Mouse (Mus musculus) midbrain, postnatal 0 days (tissue): ENCODE data around the gene Hsp90aa1. TPM values are rescaled to one million over a fixed set of nuclear protein-coding genes. Genes with fewer than 3 reads are reported as not detected.

Source experiments
- ATAC-seq: fragments of 200-750 bp; cut with Nextera tagmentation; 2 replicates; pipeline ENCODE4 v1.8.0; 2017; ENCODE audit warnings: moderate number of reproducible peaks, mild to moderate bottlenecking, moderate TSS enrichment, moderate library complexity; ENCODE audit not compliant: low FRiP score
- DNase-seq: peaks from one replicate; pipeline ENCODE4 v3.0.0-alpha.2; 2015; ENCODE audit warnings: low spot score
- H3K27ac ChIP-seq: fragments of 300-500 bp; sonication (generic); 2 replicates; pipeline ENCODE4 v1.5.1; 2014; ENCODE audit warnings: low read depth, mild to moderate bottlenecking, low read length, mixed read lengths
- H3K27me3 ChIP-seq: fragments of 300-500 bp; sonication (generic); 2 replicates; pipeline ENCODE4 v1.6.1; 2014; ENCODE audit warnings: low read length, control low read depth, mixed read lengths; ENCODE audit not compliant: insufficient read depth
- H3K36me3 ChIP-seq: fragments of 300-500 bp; sonication (generic); 2 replicates; pipeline ENCODE4 v1.6.1; 2014; ENCODE audit warnings: low read length, control low read depth, mixed read lengths; ENCODE audit not compliant: insufficient read depth
- H3K4me1 ChIP-seq: fragments of 300-500 bp; sonication (generic); 2 replicates; pipeline ENCODE4 v1.6.1; 2014; ENCODE audit warnings: mild to moderate bottlenecking, control low read depth, antibody characterized with exemption, low read length, mixed read lengths; ENCODE audit not compliant: insufficient read depth
- H3K4me2 ChIP-seq: fragments of 300-500 bp; sonication (generic); 2 replicates; pipeline ENCODE4 v1.6.1; 2014; ENCODE audit warnings: low read depth, mild to moderate bottlenecking, low read length, mixed read lengths; ENCODE audit not compliant: poor library complexity, severe bottlenecking
- H3K4me3 ChIP-seq: fragments of 300-500 bp; sonication (generic); 2 replicates; pipeline ENCODE4 v1.5.1; 2014; ENCODE audit warnings: low read depth, mild to moderate bottlenecking, low read length, moderate library complexity
- H3K9ac ChIP-seq: fragments of 300-500 bp; sonication (generic); replicated peaks from 2 replicates; pipeline ENCODE4 v1.6.1; 2014; ENCODE audit warnings: mild to moderate bottlenecking, low read length, moderate library complexity, mixed read lengths; ENCODE audit not compliant: poor library complexity, severe bottlenecking
- H3K9me3 ChIP-seq: fragments of 300-500 bp; sonication (generic); 2 replicates; pipeline ENCODE4 v1.6.1; 2016; ENCODE audit warnings: low read length, control low read depth
- CTCF ChIP-seq: IDR thresholded peaks from 2 replicates; pipeline ENCODE4 v1.5.1; 2016; ENCODE audit warnings: antibody characterized with exemption, mild to moderate bottlenecking
- WGBS: fragments of 180-500 bp; shearing (Covaris S2); extraction: QIAGEN DNeasy Blood & Tissue Kit; methylation state at CpG from one replicate; pipeline ENCODE4 v1.1.7; 2014; 5-methylcytosine and 5-hydroxymethylcytosine counted together
- microRNA-seq: library from miRNA; unstranded; fragments of <30 nt; microRNA quantifications from one replicate; pipeline ENCODE4, GENCODE M21; 2016; ENCODE audit warnings: borderline number of aligned reads
- polyA plus RNA-seq: library from polyadenylated mRNA; unstranded; fragments of >200 nt; fragmentation: Nextera tagmentation; extraction: Ambion mirVana; gene quantifications from 2 replicates; pipeline ENCODE4 v1.2.1, GENCODE M21; 2015
- total RNA-seq: library from RNA; depleted of rRNA; stranded (reverse); fragments of >200 nt; gene quantifications from 2 replicates; pipeline ENCODE4 v1.2.3, GENCODE M21; 2014; rRNA removed

Hsp90aa1 gene
- total and polyA plus RNA-seq, 2 experiments from 2014 or later, result 567 to 1,620 TPM

GRCm38 (mm10) chr12:110667466-110668077 is 35.0 kb downstream of the Hsp90aa1 start:
- ATAC-seq (no peak), DNase-seq (no peak)
- 85% methylated on average over 13 of the region's 13 CpGs for WGBS
- Histone ChIP-seq H3K27ac (no peak overlapping the region), H3K9me3 (no peaks in the 10 kb centered on the region), H3K36me3 (peaks cover 76% of the 10 kb centered on the region), H3K4me1 (no peaks in the 10 kb centered on the region), H3K9ac (no peak overlapping the region), H3K27me3 (no peaks in the 10 kb centered on the region), H3K4me3 (no peak overlapping the region), H3K4me2 (no peak overlapping the region)
- no peak for TF ChIP-seq CTCF

GRCm38 (mm10) chr12:110661746-110662145 is 40.8 kb downstream of the Hsp90aa1 start:
- no peak overlapping the region for H3K4me2 ChIP-seq
- no peak overlapping the region for H3K9ac ChIP-seq
- peaks cover 97% of the 10 kb centered on the region for H3K36me3 ChIP-seq
- no peaks in the 10 kb centered on the region for H3K9me3 ChIP-seq
- DNase-seq (no peak), ATAC-seq (no peak)
- no peak overlapping the region for H3K27ac ChIP-seq
- no peaks in the 10 kb centered on the region for H3K27me3 ChIP-seq
- H3K4me3 ChIP-seq, result no peak overlapping the region
- no peak for TF ChIP-seq CTCF
- 94% methylated on average over 14 of the region's 14 CpGs for WGBS
- no peaks in the 10 kb centered on the region for H3K4me1 ChIP-seq

- TF ChIP-seq CTCF, result no peak
- 99% methylated on average over 17 of the region's 17 CpGs for WGBS
- no peak for ATAC-seq
- no peaks in the 10 kb centered on the region for H3K4me1 ChIP-seq
- H3K4me3 ChIP-seq, result no peak overlapping the region
- no peak overlapping the region for H3K27ac ChIP-seq
- H3K9me3 ChIP-seq, result no peaks in the 10 kb centered on the region
- no peak overlapping the region for H3K4me2 ChIP-seq
- no peak overlapping the region for H3K9ac ChIP-seq
- no peaks in the 10 kb centered on the region for H3K27me3 ChIP-seq
- DNase-seq, result no peak
- peaks cover 89% of the 10 kb centered on the region for H3K36me3 ChIP-seq
These were observed 51.1 kb downstream of the Hsp90aa1 start for GRCm38 (mm10) chr12:110651464-110651863.

GRCm38 (mm10) chr12:110650241-110650641 is 52.3 kb downstream of the Hsp90aa1 start:
- no peak overlapping the region for H3K9ac ChIP-seq
- TF ChIP-seq CTCF, result peak; percentile 29; the same call in 1 of the 2 replicates
- peaks cover 84% of the 10 kb centered on the region for H3K36me3 ChIP-seq
- no peak overlapping the region for H3K27ac ChIP-seq
- DNase-seq (no peak), ATAC-seq (no peak)
- no peak overlapping the region for H3K4me2 ChIP-seq
- no peak overlapping the region for H3K4me3 ChIP-seq
- no peaks in the 10 kb centered on the region for H3K9me3 ChIP-seq
- H3K4me1 ChIP-seq, result no peaks in the 10 kb centered on the region
- H3K27me3 ChIP-seq, result no peaks in the 10 kb centered on the region
- 85% methylated on average over 8 of the region's 8 CpGs for WGBS

Small RNA genes within 50 kb of the gene (microRNA-seq; reads per million reads assigned to microRNA genes)
- gene Gm27299, result not detected

Other genes starting within 250 kb of the Hsp90aa1 start
- 271 and 313 TPM in 2 replicates for gene Dync1h1, start 101.3 kb downstream of the Hsp90aa1 start, total RNA-seq
- gene Dync1h1, start 101.3 kb downstream of the Hsp90aa1 start, polyA plus RNA-seq, result 52.1 and 60.3 TPM in 2 replicates
- gene 1700001K19Rik, start 20.1 kb downstream of the Hsp90aa1 start, total RNA-seq, result not detected in 2 replicates
- gene 1700001K19Rik, start 20.1 kb downstream of the Hsp90aa1 start, polyA plus RNA-seq, result 0.17 TPM in 1 of 2 replicates, not detected in the other
- gene Wdr20, start 35.2 kb upstream of the Hsp90aa1 start, total RNA-seq, result 33.8 and 38.7 TPM in 2 replicates
- 16.0 and 16.2 TPM in 2 replicates for gene Wdr20, start 35.2 kb upstream of the Hsp90aa1 start, polyA plus RNA-seq
- 10.7 and 23.7 TPM in 2 replicates for gene Mok, start 138.2 kb upstream of the Hsp90aa1 start, total RNA-seq
- gene Mok, start 138.2 kb upstream of the Hsp90aa1 start, polyA plus RNA-seq, result 17.0 and 18.9 TPM in 2 replicates
- gene Zfp839, start 147.5 kb upstream of the Hsp90aa1 start, total RNA-seq, result 4.5 and 5.4 TPM in 2 replicates
- 1.7 and 1.9 TPM in 2 replicates for gene Zfp839, start 147.5 kb upstream of the Hsp90aa1 start, polyA plus RNA-seq
- gene Cinp, start 186.4 kb upstream of the Hsp90aa1 start, total RNA-seq, result 105 and 153 TPM in 2 replicates
- gene Cinp, start 186.4 kb upstream of the Hsp90aa1 start, polyA plus RNA-seq, result 91.3 and 99.0 TPM in 2 replicates
- gene Tecpr2, start 186.5 kb upstream of the Hsp90aa1 start, total RNA-seq, result 22.9 and 23.6 TPM in 2 replicates
- 4.8 and 4.9 TPM in 2 replicates for gene Tecpr2, start 186.5 kb upstream of the Hsp90aa1 start, polyA plus RNA-seq